Mouse (Mus musculus) limb, embryonic 15.5 days (tissue): ENCODE data around the gene Casc3. TPM values are rescaled to one million over a fixed set of nuclear protein-coding genes. Genes with fewer than 3 reads are reported as not detected.

ENCODE experiments used
- ATAC-seq: fragments of 200-750 bp; cut with Nextera tagmentation; 2 replicates; pipeline ENCODE4 v1.8.0; 2017; ENCODE audit warnings: low read depth, moderate TSS enrichment; ENCODE audit not compliant: insufficient number of reproducible peaks, low FRiP score, low TSS enrichment
- H3K27ac ChIP-seq: fragments of 300-500 bp; sonication (generic); 2 replicates; pipeline ENCODE4 v1.5.1; 2015; ENCODE audit warnings: moderate library complexity, mild to moderate bottlenecking, inconsistent platforms
- H3K27me3 ChIP-seq: fragments of 300-500 bp; sonication (generic); 2 replicates; pipeline ENCODE4 v1.6.1; 2015; ENCODE audit warnings: inconsistent platforms
- H3K36me3 ChIP-seq: fragments of 300-500 bp; sonication (generic); 2 replicates; pipeline ENCODE4 v1.6.1; 2015; ENCODE audit warnings: inconsistent platforms
- H3K4me1 ChIP-seq: fragments of 300-500 bp; sonication (generic); 2 replicates; pipeline ENCODE4 v1.6.1; 2015; ENCODE audit warnings: inconsistent platforms
- H3K4me2 ChIP-seq: fragments of 300-500 bp; sonication (generic); 2 replicates; pipeline ENCODE4 v1.6.1; 2015; ENCODE audit warnings: mild to moderate bottlenecking, inconsistent platforms
- H3K4me3 ChIP-seq: fragments of 300-500 bp; sonication (generic); 2 replicates; pipeline ENCODE4 v1.5.1; 2015; ENCODE audit warnings: mild to moderate bottlenecking, inconsistent platforms
- H3K9ac ChIP-seq: fragments of 300-500 bp; sonication (generic); 2 replicates; pipeline ENCODE4 v1.6.1; 2015; ENCODE audit warnings: inconsistent platforms
- H3K9me3 ChIP-seq: fragments of 300-500 bp; sonication (generic); 2 replicates; pipeline ENCODE4 v1.6.1; 2016; ENCODE audit warnings: inconsistent platforms
- WGBS: fragments of 180-500 bp; shearing (Covaris S2); methylation state at CpG from one replicate; pipeline ENCODE4 v1.1.7; 2015; 5-methylcytosine and 5-hydroxymethylcytosine counted together
- polyA plus RNA-seq: library from polyadenylated mRNA; unstranded; fragments of >200 nt; fragmentation: Nextera tagmentation; extraction: Ambion mirVana; gene quantifications from 2 replicates; pipeline ENCODE4 v1.2.1, GENCODE M21; 2015

Casc3 gene
- polyA plus RNA-seq, 1 experiment from 2014 or later = 32.5 TPM

- ATAC-seq = no peak
- H3K36me3 ChIP-seq = no peaks in the 10 kb centered on the region
- no peak overlapping the region for H3K9ac ChIP-seq
- H3K4me1 ChIP-seq = peaks cover 76% of the 10 kb centered on the region
- peak overlapping the region; percentile 86 for H3K27ac ChIP-seq
- H3K9me3 ChIP-seq = no peaks in the 10 kb centered on the region
- WGBS = 7% methylated on average over 12 of the region's 12 CpGs
- no peak overlapping the region for H3K4me3 ChIP-seq
- no peaks in the 10 kb centered on the region for H3K27me3 ChIP-seq
- H3K4me2 ChIP-seq = peak overlapping the region; percentile 24
Measured at GRCm38 (mm10) chr11:98785772-98786281, 18.9 kb upstream of the Casc3 start.

- Histone ChIP-seq H3K4me2 (peak overlapping the region; percentile 24), H3K9ac (no peak overlapping the region), H3K9me3 (no peaks in the 10 kb centered on the region), H3K27me3 (no peaks in the 10 kb centered on the region), H3K4me1 (peaks cover 74% of the 10 kb centered on the region), H3K27ac (peak overlapping the region; percentile 86), H3K4me3 (no peak overlapping the region), H3K36me3 (no peaks in the 10 kb centered on the region)
- peak; percentile 59 for ATAC-seq
- 3% methylated on average over 14 of the region's 15 CpGs for WGBS
Measured at GRCm38 (mm10) chr11:98786359-98787214, 18.1 kb upstream of the Casc3 start.

GRCm38 (mm10) chr11:98787229-98787628 lies 17.5 kb upstream of the Casc3 start:
- Histone ChIP-seq H3K9me3 (no peaks in the 10 kb centered on the region), H3K4me2 (peak overlapping the region; percentile 24; the same call in 1 of the 2 replicates), H3K4me3 (no peak overlapping the region), H3K27ac (peak overlapping the region; percentile 86), H3K4me1 (peaks cover 68% of the 10 kb centered on the region), H3K36me3 (no peaks in the 10 kb centered on the region), H3K9ac (no peak overlapping the region), H3K27me3 (no peaks in the 10 kb centered on the region)
- WGBS = 29% methylated on average over 7 of the region's 7 CpGs
- ATAC-seq = no peak

GRCm38 (mm10) chr11:98787691-98788090 lies 17.0 kb upstream of the Casc3 start:
- Histone ChIP-seq H3K9me3 (no peaks in the 10 kb centered on the region), H3K4me1 (peaks cover 65% of the 10 kb centered on the region), H3K9ac (no peak overlapping the region), H3K4me2 (no peak overlapping the region), H3K27ac (peak overlapping the region; percentile 86), H3K36me3 (no peaks in the 10 kb centered on the region), H3K4me3 (no peak overlapping the region), H3K27me3 (no peaks in the 10 kb centered on the region)
- WGBS = 84% methylated on average over 1 of the region's 1 CpGs
- no peak for ATAC-seq

- no peak for ATAC-seq
- Histone ChIP-seq H3K9me3 (no peaks in the 10 kb centered on the region), H3K4me2 (peak overlapping the region; percentile 86; the same call in 1 of the 2 replicates), H3K27ac (peak overlapping the region; percentile 90), H3K27me3 (no peaks in the 10 kb centered on the region), H3K36me3 (no peaks in the 10 kb centered on the region), H3K4me3 (0 out of 2 replicates have a peak overlapping the region, but pooled peaks have one; percentile 55), H3K9ac (0 out of 2 replicates have a peak overlapping the region, but pooled peaks have one; percentile 10), H3K4me1 (peaks cover 60% of the 10 kb centered on the region)
- 92% methylated on average over 5 of the region's 5 CpGs for WGBS
Measured at GRCm38 (mm10) chr11:98788139-98788538, 16.6 kb upstream of the Casc3 start.

- H3K4me3 ChIP-seq = peak overlapping the region; percentile 55
- peak overlapping the region; percentile 55; the same call in 1 of the 2 replicates for H3K9ac ChIP-seq
- peak; percentile 81 for ATAC-seq
- H3K27me3 ChIP-seq = no peaks in the 10 kb centered on the region
- peak overlapping the region; percentile 86 for H3K4me2 ChIP-seq
- peak overlapping the region; percentile 90 for H3K27ac ChIP-seq
- 13% methylated on average over 17 of the region's 18 CpGs for WGBS
- no peaks in the 10 kb centered on the region for H3K9me3 ChIP-seq
- H3K36me3 ChIP-seq = no peaks in the 10 kb centered on the region
- peaks cover 56% of the 10 kb centered on the region for H3K4me1 ChIP-seq
Measured at GRCm38 (mm10) chr11:98788550-98789218, 16.0 kb upstream of the Casc3 start.

- ATAC-seq = no peak
Measured at GRCm38 (mm10) chr11:98789219-98789807, 15.4 kb upstream of the Casc3 start.

GRCm38 (mm10) chr11:98789824-98790223 lies 14.9 kb upstream of the Casc3 start:
- Histone ChIP-seq H3K4me2 (peak overlapping the region; percentile 86), H3K4me1 (peaks cover 50% of the 10 kb centered on the region), H3K27me3 (no peaks in the 10 kb centered on the region), H3K9me3 (no peaks in the 10 kb centered on the region), H3K4me3 (peak overlapping the region; percentile 55), H3K27ac (peak overlapping the region; percentile 90), H3K36me3 (no peaks in the 10 kb centered on the region), H3K9ac (peak overlapping the region; percentile 55; the same call in 1 of the 2 replicates)
- WGBS = 23% methylated on average over 5 of the region's 5 CpGs
- no peak for ATAC-seq

More at GRCm38 (mm10) chr11:98789219-98789807, 15.4 kb upstream of the Casc3 start:
- no peaks in the 10 kb centered on the region for H3K27me3 ChIP-seq
- WGBS = under 1% methylated on average over 25 of the region's 25 CpGs
- H3K4me3 ChIP-seq = peak overlapping the region; percentile 55
- H3K4me2 ChIP-seq = peak overlapping the region; percentile 86
- peak overlapping the region; percentile 90 for H3K27ac ChIP-seq
- H3K9me3 ChIP-seq = no peaks in the 10 kb centered on the region
- H3K4me1 ChIP-seq = peaks cover 53% of the 10 kb centered on the region
- peak overlapping the region; percentile 55 for H3K9ac ChIP-seq
- no peaks in the 10 kb centered on the region for H3K36me3 ChIP-seq

GRCm38 (mm10) chr11:98790631-98791205 lies 14.0 kb upstream of the Casc3 start:
- H3K9me3 ChIP-seq = no peaks in the 10 kb centered on the region
- H3K4me3 ChIP-seq = no peak overlapping the region
- peaks cover 41% of the 10 kb centered on the region for H3K4me1 ChIP-seq
- no peak overlapping the region for H3K9ac ChIP-seq
- 84% methylated on average over 5 of the region's 5 CpGs for WGBS
- no peaks in the 10 kb centered on the region for H3K36me3 ChIP-seq
- ATAC-seq = no peak
- no peak overlapping the region for H3K4me2 ChIP-seq
- H3K27me3 ChIP-seq = no peaks in the 10 kb centered on the region
- H3K27ac ChIP-seq = no peak overlapping the region

- no peaks in the 10 kb centered on the region for H3K36me3 ChIP-seq
- no peak overlapping the region for H3K9ac ChIP-seq
- no peak overlapping the region for H3K27ac ChIP-seq
- ATAC-seq = no peak
- H3K27me3 ChIP-seq = no peaks in the 10 kb centered on the region
- H3K4me1 ChIP-seq = peaks cover 34% of the 10 kb centered on the region
- no peak overlapping the region for H3K4me3 ChIP-seq
- H3K4me2 ChIP-seq = no peak overlapping the region
- 79% methylated on average over 1 of the region's 1 CpGs for WGBS
- H3K9me3 ChIP-seq = no peaks in the 10 kb centered on the region
Measured at GRCm38 (mm10) chr11:98791448-98791847, 13.3 kb upstream of the Casc3 start.

GRCm38 (mm10) chr11:98792081-98792480 lies 12.6 kb upstream of the Casc3 start:
- ATAC-seq = no peak
- Histone ChIP-seq H3K9me3 (no peaks in the 10 kb centered on the region), H3K36me3 (no peaks in the 10 kb centered on the region), H3K9ac (no peak overlapping the region), H3K4me1 (peaks cover 29% of the 10 kb centered on the region), H3K4me3 (no peak overlapping the region), H3K27me3 (no peaks in the 10 kb centered on the region), H3K27ac (no peak overlapping the region), H3K4me2 (no peak overlapping the region)
- 18% methylated on average over 4 of the region's 4 CpGs for WGBS
